Mouse (Mus musculus) brain, adult 2 months (tissue): ENCODE measurements at regions not wholly inside any gene's neighbourhood (a gene's known extent, or its start where the extent isn't known, plus 50 kb on each side); places are given as distances from the start of the nearest gene placed in this dataset.

Experiments used
- DNase-seq: peaks from one replicate; pipeline ENCODE4 v3.0.0; 2011; ENCODE audit warnings: low read depth, low spot score

- DNase-seq: peak; percentile 92
Measured at GRCm38 (mm10) chrX:158920217-158920616, 289.9 kb upstream of the Rps6ka3 start.

DNA sequence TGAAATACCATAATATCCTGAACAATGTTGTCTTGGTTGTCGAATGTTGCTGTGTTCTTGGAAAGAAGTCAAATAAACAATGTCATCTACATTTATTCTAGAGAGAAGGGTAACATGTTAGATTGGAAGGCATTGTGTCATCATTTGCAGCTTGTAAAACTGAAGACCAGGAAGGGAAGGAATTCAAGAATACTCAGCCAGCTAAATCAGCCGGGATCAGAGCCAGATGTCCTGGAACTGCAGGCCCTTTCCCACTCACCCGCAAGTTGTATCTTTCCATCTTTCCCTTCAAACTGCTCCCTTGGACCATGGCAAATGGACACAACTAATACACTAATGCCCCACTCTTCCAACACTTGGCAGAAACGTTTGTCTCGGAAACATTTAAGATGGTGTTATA lies 288.7 kb upstream of the Rps6ka3 start:
- peak; percentile 85 for DNase-seq

DNA sequence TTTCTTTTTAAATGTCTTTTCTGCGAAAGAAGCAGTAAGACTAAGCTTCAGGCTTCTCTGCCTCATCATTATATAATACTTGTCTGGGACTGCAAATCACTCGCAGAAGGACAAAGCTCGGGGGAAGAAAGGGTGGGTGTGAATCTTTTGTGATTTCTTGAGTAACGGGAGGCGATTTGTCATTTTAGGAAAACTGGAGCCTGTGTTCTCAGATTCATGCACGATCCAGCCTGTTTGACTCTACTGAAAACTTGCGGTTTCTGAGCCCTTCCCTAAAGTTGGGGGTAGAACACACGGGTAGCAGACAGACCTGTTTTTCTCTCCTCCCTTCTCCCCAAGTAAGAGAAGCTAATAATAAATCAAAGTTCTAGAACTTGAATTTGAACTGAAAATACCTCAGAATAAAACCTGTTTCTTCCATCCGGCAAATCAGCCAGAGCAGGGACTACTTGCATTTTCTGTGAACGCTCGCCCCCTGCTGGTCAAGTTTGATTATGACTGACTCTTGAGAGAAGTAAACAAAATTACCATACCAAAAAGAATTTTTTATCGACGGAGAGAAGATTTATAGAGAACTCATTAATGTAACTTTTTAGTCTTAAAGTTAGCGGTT lies 288.2 kb upstream of the Rps6ka3 start:
- DNase-seq: peak; percentile 94

GRCm38 (mm10) chrX:158923081-158923561 lies 287.0 kb upstream of the Rps6ka3 start:
- peak; percentile 91 for DNase-seq

DNA sequence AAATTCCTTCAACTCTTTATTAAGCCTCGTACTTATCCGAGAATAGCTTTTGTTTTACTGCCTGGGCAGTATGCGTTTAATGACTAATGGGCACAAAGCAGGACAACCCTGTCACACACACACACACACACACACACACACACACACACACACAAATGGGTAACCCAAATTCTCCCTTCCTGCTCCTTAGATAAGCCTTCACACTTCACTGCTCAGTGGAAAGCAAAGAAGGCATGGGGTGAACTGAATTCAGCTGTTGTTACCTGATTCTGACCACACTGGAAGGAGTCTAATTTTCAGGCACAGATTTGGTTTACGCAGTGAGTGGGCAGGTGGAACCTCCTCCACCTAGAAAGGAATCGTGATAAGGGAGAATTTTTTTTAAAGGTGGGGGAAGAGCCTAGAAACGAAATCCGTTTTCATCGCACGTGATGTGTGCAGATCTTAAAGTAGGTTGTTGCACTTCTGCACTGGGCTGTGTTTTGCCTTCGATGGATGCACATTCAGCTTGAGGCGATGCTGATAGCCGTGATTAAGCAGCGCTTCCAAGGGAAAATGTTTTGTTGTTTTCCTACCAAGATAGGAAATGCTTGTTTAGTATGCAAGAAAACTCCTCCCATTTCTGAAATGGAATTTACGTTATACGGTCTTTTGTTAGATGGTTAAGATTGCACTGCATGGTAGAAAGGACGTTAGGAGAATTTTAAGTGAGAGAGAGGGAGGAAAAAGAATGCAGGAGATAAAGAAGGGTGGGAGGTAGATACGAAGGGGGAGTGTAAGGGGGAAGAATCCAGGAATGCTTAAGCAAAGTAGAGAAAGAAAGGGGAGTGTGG lies 286.2 kb upstream of the Rps6ka3 start:
- peak; percentile 76 for DNase-seq

GRCm38 (mm10) chrX:158924490-158925398 lies 285.4 kb upstream of the Rps6ka3 start:
- DNase-seq: peak; percentile 71

GRCm38 (mm10) chrX:158931864-158932263 lies 278.2 kb upstream of the Rps6ka3 start:
- no peak for DNase-seq

DNA sequence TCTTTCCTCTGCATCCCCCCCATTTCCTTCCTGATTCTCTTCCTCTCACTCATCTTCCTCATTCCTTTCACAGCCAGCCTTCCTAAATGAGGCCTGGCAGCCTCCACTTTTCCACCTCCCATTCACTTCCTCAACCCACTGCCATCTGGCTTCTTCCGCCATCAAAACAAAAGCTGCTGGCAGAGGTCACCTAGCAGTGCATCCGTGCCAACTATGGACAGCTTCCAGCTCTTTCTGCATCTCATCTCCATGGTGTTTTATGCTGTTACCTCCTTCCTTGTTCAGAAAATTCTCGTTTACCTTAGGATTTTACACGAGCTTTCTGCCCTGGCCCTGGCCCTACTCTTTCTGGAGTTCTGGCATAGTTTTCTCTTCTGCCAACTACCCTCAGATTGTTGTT lies 262.9 kb upstream of the Rps6ka3 start:
- peak; percentile 94 for DNase-seq

DNA sequence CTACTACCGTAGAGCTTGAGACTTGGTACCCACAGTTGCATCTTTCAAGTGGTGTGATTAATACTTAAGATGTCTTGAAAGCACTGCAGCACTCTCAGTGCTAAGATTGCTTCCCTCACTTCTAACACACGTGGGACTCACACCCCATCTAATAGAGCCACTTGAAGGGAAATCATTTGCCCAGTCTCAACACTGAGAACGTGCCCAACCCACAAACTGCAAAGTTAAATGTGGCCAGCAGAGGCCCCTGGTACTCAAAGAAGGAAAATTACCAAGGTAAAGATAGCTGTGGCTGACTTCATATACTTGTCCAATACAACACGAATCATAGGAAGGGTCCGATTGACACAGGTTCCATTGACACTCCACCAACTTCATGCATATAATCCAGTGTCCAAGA lies 238.4 kb upstream of the Rps6ka3 start:
- DNase-seq: peak; percentile 48

GRCm38 (mm10) chrX:158976648-158977047 lies 233.5 kb upstream of the Rps6ka3 start:
- DNase-seq: peak; percentile 67

DNA sequence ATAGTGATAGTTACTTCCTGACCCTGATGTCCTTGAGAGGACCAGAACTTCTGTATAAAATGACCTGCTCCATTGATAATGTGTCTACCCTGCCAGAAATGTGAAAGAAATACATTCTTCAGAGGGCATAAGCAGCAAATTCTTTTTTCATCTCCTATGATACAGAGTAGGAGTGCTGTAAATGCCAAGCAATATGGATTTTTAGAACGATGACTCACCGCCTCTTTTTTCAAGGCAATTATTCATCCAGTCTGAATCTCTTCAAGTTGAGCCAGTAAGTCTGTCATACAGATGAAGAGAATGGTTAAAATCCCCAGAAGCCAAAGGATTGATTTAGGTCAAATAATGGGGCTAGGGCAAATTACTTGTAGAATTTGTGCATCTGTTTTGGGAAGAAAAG lies 225.4 kb upstream of the Rps6ka3 start:
- peak; percentile 66 for DNase-seq

GRCm38 (mm10) chrX:158987676-158988075 lies 222.4 kb upstream of the Rps6ka3 start:
- no peak for DNase-seq

DNA sequence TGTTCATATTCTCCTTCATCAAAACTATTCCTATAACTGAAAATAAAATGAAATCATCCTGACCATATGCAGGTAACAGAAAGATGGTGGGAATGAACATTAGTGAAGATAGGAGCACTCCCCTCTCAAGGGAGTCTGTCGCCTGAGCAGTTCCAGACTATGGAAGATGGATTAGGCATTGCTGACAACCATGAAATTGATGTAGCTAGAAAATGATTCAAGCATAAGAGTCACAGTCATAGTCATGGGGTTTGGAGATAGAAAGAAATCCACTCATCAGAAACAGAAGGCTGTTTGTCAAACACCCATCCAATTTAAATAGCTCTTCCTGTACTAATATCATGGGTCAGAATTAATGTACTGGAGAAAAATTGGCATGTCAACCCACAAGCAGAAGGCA lies 191.2 kb upstream of the Rps6ka3 start:
- DNase-seq: peak; percentile 43

DNA sequence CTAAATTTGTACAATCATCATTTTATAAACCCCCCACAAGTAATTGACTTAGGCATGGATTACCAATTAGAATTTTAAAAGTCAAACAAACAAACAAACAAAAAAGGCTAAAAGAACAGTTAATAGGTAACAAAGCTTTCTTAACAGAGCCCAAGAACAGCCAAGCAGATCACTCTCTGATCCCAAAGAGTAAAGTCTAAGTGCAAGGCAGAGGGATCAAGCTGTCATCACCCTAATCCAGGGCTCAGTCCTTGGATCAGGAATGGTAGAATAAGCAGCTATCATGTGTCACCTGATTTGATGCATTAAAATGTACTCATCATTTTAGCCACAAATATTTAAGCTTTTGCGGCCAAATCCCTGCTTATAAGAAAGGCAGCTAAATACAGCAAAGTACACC lies 183.8 kb upstream of the Rps6ka3 start:
- no peak for DNase-seq

DNA sequence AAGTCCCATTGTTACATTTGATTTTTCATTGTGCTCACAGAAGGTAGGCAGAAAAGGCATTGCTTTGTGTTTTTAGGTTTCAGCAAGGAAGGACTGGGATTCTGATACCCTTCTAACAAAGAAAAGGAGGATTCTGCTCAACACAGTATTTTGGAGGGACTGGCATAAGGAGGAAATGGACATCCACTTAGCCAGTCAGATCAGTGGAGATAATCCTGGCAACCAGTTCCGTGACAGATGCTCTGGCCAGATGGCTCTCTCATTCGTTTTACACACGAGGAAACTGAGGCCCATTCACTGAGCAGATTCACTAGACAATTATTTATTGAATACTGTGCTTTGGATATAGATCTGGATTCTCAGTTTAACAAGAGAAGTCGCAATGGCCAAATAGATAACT lies 178.2 kb upstream of the Rps6ka3 start:
- DNase-seq: peak; percentile 92

DNA sequence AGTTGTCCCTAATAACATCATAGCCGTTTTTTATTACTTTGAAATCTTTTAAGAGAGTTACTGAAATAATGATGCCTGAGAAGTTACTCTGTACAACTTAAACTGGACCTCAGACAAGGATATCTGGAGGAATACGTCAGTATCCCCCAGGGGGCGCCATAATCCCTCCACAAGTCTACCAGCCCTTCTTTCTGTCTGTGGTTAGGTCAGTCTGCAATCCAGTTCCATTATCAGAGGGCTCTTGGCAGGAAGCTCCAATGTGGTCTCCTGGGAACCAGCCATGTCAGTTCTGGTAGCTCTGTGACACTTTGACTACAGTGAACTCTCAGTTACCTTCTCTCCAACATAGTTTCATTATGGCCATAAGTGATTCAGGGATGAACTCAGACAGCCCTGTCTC lies 166.7 kb upstream of the Rps6ka3 start:
- DNase-seq: peak; percentile 61

GRCm38 (mm10) chrX:159047876-159048275 lies 162.2 kb upstream of the Rps6ka3 start:
- no peak for DNase-seq

GRCm38 (mm10) chrX:159055689-159056461 lies 154.2 kb upstream of the Rps6ka3 start:
- no peak for DNase-seq

DNA sequence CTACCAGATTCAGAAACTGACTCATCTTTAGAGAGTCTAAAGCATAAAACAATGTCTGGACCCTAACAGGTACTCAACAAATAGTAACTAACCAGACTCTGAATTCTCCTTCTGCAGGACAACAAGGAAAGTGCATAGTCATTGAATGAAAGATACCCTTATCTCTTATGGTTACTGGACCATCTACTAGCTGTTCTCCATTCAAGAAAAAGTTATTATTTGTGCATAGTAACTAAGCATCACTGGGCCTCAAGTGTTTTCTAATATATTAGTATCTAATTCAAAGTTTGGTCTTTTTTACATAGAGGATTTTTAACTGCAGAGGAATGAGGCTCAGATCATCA lies 153.7 kb upstream of the Rps6ka3 start:
- DNase-seq: no peak

DNA sequence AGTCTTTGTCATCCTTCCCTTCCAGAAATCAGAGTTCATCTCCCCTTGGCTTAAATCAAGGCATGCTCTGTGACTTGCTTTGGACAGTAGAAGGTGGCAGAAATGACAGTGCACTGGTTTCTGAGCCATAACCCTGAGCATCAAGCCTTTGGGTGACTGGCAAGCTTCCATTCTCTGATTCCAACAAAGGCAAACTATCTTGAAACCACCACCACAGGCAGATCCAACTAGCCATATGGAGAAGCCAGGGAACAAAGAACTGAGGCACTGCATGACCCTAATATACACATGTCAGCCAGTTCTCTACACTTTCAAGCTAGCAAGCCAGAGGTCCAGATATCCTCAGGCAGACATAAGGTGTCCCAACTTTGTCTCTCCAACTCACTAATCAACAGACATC lies 151.2 kb upstream of the Rps6ka3 start:
- peak; percentile 65 for DNase-seq

DNA sequence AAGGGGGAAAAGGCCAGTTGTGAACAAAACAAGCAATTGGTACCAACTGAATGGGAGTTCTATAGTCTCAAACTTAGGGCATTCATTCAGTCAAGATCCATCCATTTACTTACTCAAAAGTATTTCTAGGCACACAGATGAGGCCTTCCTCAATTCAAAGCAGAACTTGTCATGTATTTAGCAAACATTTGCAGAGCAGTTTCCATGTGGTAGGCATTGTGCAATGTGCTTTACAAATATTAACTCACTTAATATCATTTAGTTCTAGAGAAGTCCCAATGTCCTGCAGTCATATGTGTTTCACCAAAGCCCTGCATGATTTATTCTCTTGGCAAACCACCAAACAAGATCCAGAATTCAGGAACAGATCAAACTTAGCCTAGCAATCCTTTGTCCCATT lies 148.8 kb upstream of the Rps6ka3 start:
- DNase-seq: no peak
